Mouse (Mus musculus) spleen, embryonic (tissue): ENCODE measurements around the gene Farsb.
"Not testable (repeated sequence)": the region's sequence is repeated elsewhere in the genome, so short reads cannot be mapped to it uniquely, and the experiment has no call there.

ENCODE experiments used
- CTCF ChIA-PET: fragments of 350-600 bp; sonication (Branson Sonifier 250); formaldehyde crosslinking; loops from one replicate; lab custom pipeline; 2022; lab: Charles Lee

Gene Farsb

DNA sequence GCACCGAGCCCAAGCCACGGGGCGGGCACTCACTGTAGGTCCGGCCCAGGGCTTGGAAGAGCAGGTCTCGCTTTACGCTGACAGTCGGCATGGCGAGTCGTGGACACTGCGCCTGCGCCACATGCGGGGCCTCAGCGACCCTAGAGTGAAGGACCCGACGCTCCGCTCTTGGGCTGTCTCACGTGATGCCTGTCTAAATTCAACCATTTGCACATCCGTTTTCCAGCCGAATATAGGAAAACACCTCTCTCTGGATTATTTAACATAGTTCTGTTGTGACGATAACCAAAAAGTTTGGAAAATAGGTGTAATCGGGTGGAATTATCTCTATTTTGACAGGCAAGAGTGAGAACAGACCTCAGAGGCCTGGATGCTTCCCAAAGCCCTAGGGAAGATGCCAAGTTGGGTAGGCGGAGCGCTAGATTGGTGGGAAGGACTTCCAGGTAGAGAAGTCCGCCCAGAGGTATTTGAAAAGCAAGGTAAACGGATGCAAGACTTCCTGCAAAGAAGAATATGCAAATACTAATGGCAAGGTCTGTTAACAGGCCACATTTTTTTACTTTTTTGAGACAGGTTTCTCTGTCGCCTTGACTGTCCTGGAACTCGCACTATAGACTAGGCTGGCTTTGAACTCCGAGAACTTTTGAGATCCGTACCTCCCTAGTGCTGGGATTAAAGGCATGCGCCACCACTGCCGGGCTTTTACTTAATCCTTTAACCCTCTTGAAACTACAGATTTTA is at the start of gene Farsb:
Gene Farsb, minus strand, starts transcription at position 146 of the 741 bp plus-strand sequence.
- CTCF ChIA-PET = interaction anchor here (1.0 kb wide), 1 partner anchor 18 kb away, joined by 3 read pairs; no protein-coding TSS in a partner anchor

DNA sequence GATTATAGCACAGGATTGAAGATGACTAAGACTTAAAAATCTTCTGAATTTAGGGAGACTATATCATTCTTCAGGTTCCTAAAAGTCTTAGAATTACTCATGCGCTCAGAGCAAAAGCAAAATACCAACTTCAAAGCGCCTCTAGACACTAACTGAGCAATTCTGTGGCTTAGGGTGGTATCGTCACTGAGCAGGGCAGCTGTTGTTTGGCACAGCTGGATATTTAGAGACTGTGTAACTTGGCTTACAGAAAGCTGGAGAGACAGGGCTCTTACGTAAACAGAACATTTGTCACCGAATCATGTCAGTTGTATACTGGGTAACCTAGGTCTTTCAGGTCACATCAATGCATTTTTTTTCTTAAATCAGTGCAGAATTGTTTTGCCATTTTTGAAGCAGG is 49.7 kb upstream of the Farsb start:
- CTCF ChIA-PET = no interaction called here

DNA sequence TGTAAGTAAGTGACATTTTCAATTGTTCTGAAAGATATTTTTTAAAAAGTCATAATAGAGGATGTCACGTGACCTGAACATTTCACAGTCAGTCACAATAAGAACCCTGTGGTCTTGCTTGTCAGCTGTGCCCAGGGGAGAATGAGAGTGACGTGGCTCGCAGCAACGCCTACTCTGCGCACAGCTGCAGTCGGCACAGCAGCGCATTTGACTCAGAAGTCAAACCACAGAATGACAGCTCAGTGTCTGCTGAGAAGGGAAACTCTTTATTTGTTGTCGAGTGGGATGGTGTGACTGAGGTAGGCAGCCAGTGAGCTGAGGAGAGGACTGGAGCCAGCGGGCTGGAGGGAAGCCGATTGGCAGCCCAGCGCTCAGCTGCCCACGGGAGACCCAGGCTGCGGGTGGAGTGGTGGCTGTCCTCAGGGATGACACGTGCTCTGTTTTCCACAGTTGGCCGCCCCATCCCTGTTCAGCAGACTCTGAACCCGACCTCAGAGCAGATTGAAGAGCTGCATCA is 48.9 kb upstream of the Farsb start:
- CTCF ChIA-PET = no interaction called here

DNA sequence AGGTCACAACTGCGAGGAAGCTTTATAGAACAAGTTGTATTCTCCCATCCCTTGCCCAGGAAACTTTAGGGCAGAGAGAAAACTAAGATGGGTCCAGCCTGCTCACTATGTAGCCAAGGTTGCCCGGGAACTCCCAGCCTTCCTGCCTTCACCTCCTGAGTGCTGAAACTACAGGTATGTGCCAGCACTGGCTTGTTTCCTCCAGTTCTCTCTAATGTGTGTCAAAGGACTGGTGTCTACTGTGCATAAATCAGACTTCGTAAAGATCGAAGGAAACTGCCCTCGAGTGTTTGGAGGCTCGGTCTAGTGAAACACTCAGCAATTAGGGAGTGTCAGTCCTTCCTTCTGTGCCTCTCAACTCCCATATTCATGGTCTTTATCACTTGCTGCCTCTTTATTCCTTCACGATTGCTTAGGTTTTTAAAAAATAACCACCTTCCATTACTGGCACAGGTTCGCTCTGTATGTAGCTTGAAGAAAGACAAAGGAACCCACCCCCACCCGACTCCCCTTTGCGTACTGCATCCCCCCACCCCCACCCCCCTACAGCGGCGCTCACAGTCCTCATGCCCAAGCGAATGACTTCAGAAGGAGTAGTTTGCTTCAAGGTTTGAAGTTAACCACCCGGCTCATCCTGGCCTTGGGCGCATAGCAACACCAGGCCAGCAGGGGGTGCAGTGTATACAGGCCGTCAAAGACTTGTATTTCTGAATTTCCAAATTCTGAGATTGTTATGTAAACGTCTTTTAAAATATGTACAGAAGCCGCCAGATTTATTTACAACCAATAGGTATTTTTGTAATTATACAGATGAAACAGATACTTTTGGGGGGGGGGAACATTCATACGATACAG is 47.8 kb upstream of the Farsb start:
- CTCF ChIA-PET = no interaction called here

DNA sequence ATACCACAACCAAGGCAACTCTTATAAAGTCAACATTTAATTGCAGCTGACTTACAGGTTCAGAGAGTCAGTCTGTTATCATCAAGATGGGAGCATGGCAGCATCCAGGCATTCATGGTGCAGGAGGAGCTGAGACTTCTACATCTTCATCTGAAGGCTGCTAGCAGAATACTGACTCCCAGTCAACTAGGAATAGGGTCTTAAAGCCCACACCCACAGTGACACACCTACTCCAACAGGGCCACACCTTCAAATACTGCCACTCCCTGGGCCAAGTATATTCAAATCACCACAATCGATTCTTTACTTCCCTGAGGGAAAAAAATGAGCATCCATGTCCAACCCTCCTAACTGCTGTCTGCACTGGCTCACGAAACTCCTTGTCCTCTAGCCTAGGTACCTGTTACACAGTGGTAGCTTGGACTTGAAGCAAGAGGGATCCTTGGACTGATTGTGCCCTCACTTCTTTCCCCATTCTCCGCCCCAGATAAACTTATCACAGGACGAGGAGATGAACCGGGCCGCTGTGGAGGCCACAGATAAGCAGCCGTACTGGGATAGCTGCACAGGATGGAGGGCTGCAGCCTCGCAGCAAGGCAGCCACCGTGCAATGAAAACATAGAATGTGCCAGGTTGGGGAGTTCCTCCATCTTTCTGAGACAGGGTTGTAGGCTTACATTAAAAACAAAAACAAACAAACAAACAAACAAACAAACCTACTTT is 45.9 kb upstream of the Farsb start:
- CTCF ChIA-PET = no interaction called here

DNA sequence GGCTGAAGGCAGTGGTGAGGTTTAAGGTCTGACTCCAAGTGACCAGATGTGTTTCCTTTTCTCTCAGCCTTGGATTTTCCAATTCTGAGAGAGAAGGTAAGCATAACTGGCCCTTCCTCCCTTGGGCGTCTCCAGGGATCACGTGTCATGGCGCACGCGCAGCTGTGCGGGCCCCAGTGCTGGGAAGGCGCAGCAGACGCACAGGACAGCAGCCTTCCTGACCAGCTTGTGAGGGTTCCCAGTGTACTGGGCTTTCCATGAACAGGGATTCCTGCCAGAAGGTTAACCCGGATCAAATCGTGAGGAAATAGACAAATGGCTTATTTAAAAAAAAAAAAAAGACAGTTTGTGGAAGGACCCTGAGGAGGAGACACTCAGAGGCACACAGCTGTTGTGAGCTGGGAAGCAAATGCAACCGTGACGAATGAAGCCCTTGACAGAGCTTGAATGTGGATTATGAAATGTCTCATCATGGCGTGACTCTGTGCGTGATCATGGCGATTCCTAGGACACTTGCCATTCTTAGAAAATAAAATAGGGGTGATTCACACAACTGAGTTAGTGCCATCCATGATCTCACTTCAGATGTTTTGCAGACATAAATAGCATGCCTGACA is 43.6 kb upstream of the Farsb start:
- CTCF ChIA-PET = no interaction called here

DNA sequence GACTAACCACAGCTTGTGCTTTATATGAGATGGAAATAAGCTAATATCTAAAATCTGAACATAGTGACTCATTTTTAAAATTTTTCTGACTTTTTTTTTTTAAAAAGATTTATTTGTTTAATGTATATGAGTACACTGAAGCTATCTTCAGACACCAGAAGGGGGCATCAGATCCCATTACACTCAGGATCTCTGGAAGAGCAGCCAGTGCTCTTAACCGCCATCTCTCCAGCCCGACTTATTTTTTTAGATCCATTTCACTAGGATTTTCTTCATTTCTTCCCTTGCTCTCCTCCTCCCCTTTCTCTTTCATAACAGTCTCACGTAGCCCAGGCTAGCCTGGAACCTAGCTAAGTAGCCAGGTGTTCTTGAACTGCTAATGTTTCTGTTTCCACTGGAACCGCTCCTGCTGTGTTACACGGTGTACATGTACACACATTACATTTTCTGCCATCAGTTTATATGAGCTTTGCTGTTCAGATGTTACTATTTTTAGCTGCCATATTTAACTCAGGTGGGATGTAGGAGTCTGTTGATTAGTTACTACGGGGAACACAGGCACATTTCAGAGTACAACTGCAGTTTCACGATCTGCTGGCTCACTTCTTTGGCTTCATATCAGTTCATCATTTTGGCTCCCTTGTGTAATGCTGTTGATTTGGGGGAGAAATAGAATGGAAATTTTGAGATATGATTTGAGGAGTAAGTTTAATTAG is 42.0 kb upstream of the Farsb start:
- CTCF ChIA-PET = no interaction called here

DNA sequence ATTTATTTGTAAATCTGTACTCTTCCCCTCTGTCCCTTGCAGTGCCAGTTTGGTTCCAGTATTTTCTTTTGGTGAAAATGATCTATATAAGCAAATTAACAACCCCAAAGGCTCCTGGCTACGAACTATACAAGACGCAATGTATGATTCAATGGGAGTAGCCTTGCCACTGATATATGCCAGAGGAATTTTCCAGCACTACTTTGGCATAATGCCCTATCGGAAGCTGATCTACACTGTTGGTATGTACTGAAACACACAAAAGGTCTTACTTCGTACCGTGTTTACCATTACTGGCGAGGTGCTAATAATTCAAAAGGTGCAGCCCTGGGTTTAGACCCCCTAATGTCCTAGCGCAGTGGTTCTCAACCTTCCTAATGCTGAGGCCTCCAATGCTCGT is 40.3 kb upstream of the Farsb start:
- CTCF ChIA-PET = no interaction called here

DNA sequence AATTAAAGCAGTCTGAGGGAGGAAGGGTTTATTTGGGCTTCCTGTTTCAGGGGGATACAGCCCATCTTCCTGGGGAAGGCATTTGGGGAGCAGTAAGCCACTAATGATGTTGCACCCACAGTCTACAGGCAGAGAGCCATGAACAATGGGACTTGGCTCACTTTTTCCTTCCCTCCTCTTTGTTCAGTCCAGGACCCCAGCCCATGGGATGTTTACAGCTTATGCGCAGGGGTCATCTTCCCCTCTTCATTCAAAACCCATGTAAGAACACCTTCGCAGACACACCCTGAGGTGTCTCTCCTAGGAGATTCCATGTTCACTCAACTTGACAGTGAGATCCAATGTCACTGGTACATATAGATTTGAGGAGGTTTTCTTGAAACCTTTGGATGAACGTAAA is 39.7 kb upstream of the Farsb start:
- CTCF ChIA-PET = no interaction called here

DNA sequence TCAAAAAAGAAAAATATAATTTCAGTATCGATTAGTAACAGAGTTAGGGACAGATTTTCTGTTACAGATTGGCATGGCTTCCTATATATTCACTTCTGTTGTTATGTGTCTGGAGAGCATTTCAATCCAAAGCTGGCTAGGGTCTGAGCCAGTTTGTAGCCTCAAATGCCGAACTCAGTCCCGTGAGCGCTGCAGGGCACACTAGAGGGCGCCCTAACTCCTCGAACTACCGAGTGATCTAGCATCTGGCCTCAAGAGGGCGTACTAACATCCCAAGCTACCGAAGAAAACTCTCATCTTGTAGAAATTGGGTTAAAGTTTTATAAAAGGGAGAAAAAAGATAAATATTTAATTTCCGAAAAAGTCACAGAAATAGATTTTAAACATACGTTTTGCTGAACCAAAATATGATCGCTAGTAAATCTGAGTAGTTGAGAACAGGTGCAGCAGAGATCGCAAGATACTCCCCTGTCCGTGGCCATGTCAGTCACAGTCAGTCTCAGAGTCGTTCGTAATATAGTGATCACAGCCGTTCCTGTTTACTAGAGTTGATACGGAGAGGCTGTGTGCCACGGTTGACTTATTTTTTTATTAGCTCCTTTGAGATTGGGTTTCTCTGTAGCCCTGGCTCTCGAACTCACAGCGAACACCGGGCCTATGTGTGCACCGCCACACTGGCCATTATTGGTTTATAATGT is 36.6 kb upstream of the Farsb start:
- CTCF ChIA-PET = no interaction called here

DNA sequence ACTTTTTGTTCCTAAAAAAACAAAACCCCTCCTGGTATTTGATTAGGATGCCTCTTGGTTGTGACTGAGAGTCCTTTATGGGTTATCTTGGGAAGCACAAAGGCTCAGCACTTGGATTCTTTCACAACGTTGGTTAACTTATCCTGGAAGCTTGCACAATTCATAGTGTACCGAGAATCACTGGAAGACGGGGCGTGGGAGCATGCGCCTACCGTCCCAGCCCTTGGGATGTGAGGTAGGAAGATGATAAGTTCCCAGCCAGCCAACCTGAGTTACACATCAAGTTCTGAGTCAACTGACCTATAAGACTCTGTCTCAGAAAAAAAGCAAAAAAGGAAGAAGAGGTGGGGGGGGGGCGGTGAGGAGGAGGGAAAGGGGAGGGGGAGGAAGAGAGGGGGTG is 30.2 kb upstream of the Farsb start:
- CTCF ChIA-PET = no interaction called here

DNA sequence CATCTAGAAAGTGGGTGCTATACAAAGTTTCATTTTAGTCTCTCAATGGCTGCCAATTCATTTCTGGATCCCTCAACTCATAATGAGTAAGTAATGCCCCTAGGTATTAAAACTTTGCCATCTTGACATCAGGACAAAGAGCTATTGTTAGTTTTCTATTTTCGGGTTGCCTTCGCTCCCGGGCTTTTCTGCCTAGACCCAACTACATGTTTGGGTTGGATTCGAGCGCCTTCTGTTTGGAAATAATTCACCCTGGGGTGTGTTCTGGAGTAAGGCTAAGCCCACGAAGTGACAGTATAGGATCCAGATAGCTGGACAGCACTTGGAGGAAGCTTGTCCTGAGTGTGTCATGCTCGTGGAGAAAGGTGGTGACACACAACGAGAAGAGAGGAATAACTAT is 24.1 kb upstream of the Farsb start:
- CTCF ChIA-PET = no interaction called here

DNA sequence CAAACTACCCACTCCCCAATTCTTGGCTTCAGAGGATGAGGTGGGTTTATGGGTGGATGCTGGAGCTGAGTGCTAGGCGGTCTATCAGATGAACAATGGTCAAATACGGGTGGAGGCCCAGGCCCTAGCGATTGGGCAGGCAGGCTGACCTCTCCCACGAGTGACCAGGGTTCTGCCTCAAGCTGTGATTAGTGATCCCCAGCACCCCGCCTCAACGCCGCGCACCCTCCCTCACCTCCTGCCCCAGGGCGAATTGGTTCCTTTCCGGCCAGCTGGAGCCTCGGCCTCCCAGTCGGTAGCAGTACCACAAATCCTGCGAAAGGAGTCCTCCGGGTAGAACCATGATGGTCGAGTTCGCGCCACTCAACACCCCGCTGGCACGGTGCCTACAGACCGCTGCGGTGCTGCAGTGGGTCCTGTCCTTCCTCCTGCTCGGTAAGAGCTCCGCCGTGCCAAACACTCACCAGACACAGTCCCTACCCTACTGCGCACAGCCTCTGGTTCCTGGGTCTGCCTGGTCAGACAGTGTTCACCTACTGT is 23.0 kb upstream of the Farsb start, which contains the start of gene BC035947:
Gene BC035947, minus strand, starts transcription at position 538 of the 540 bp plus-strand sequence.
- CTCF ChIA-PET = no interaction called here

DNA sequence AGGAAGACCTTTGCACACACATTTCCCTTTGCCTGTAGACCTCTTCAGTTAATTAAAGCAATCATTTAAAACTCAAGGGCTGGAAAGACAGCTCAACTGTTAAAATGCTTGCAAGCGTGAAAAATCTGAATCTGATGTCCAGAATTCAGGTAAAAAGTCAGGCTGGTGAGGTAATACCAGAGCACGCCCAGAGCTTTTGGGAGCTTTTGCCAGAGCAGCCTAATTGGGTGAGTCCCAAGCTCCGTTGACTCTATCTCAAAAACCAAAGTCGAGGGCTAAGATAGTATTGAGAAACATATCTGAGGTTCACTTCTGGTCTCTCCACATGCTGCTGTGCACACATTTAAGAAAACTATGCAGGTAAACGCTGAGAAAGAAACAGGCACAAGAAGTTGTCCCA is 22.2 kb upstream of the Farsb start, which contains the start of gene Mogat1:
Gene Mogat1, plus strand, starts transcription at position 130 of the 400 bp plus-strand sequence.
- CTCF ChIA-PET = no interaction called here

DNA sequence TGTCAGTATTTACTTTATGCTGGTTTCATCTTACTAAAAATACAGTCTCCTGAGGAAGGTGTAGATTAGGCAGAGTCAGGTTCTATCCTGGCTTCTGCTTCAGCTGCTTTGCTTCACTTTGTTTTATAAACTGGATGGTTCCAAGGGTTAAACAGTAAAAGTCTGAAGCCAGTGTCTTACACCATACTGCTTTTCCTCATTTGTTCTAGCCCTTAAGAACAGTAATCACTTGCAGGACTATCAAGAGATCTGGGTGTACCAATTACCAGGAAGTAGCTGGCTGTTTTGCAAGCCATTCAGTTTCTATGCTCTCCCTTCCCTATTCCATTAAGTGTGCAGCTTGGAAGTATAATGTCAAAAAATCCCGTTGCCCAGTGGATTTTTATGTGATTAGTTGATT is 18.4 kb upstream of the Farsb start:
- CTCF ChIA-PET = no interaction called here

DNA sequence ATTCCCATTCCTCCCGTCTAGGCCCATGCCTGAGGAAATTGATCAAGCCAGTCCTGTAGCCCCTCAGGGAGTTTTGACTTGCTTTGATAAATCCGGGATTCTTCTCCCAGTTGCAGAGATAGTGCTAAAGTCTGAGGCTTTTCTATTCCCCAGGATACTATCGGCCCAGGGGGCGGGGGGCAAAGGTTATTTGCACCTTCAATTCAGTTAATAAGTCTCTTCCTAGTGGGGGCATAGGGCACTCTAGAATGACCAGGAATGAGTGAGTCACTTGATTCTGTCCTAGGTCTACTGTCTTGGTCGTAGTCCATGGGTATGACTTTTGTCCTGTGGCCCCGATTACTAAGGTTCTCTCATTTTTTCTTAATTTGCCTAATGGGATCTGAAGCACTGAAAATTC is 13.8 kb upstream of the Farsb start:
- CTCF ChIA-PET = no interaction called here

DNA sequence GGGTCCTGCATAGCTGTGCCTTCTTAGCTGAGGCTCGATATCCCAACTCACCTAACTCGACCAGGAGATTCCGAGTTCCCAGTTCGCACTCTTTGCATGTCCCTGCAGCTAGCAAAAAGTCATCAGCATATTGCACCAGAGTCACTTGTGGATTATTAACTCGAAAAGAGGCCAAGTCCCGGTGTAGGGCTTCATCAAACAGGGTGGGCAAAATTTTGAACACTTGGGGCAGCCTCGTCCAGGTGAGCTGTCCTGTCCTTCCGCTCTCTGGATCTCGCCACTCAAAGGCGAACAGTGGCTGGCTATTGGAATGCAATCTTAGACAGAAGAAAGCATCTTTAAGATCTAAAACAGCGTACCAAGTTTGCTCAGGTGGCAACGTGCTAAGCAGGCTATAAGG is 13.2 kb upstream of the Farsb start:
- CTCF ChIA-PET = not testable (repeated sequence)

DNA sequence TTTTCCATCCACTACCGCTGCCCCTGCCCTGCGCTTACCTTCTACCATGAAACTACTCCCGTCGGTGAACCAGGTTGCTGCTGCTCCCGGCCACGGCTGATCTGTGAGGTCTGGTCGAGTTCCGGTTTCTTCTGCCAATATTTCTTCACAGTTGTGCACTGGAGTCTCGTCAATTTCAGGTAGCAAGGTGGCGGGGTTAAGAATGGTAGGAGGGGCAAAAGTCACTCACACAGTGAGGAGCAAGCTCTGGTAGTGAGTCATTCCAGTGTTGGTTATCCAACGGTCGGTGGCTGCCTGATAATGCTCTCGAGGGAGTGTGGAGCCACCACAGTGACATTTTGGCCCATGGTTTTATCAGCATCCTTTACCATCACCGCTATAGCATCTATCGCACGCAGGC is 12.3 kb upstream of the Farsb start:
- CTCF ChIA-PET = no interaction called here

DNA sequence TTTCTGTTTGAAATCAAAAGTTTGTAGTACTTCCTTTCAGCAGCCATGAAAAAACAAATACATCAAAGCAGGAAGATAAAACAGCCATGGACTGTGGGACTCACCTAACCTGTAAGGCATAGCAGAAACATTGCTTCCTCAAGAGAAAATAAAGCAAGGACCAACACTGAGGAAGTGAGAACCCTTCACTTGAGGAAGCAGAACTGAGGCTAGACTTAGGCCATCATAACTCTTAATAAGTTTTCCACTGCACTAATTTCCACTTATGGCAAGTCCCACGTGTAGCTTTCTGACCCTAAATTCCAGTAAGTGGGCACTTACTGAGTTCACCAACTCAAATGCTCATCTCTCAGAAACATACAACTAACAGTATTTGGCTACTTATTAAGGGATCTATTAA is 1.4 kb upstream of the Farsb start:
- CTCF ChIA-PET = no interaction called here

DNA sequence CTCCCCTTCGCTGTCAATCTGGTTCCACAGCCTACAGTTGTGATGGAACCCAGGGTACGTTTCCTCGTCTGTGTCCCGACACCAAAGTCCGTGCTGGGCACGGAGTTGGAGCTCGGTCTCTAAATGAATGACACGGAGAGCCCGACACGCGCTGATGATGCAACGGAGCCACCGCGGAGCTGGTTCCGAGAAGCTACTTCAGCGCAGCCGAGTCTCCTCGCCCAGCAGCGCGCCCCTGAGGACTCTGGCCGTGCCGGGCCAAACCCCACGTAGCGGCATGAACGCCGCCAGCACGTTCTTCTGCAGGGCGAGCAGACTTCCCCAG is 308 bp downstream of the Farsb start:
- CTCF ChIA-PET = interaction anchor here (1.0 kb wide), 1 partner anchor 18 kb away, joined by 3 read pairs; no protein-coding TSS in a partner anchor
